8 mouse cellular contexts compared by ENCODE assay signal in genomic region chr14:54686522-54687143, GRCm38 (mm10). TPM values are rescaled to one million over a fixed set of nuclear protein-coding genes. Genes with fewer than 3 reads are reported as not detected.
A peak's percentile ranks its signal among the peaks of the same experiment; 100 is the strongest.
DNase-seq lines count a peak whose midpoint lies in the region; ATAC-seq lines count a peak whose summit lies in the region.

Gene Acin1, minus strand, starts transcription at chr14:54686931.

- peaks cover 21% of the 10 kb centered on the region for H3K4me1 ChIP-seq in lung, embryonic 16.5 days (replicated peaks; ENCODE audit: control insufficient read depth, insufficient read depth, low read length)

- peak within 1 kb of the TSS; percentile 96 for H3K27ac ChIP-seq in lung, embryonic 16.5 days (ENCODE audit: low read length)

- no peaks in the 10 kb centered on the region for H3K9me3 ChIP-seq in lung, embryonic 16.5 days (ENCODE audit: control insufficient read depth, low read length)

- WGBS in lung, embryonic 16.5 days = under 1% methylated on average over 44 of the region's 44 CpGs

- peak within 1 kb of the TSS; percentile 99 for H3K9ac ChIP-seq in lung, embryonic 16.5 days (ENCODE audit: low read length)

- DNase-seq in MEL-GATA-1-ER (ENCODE audit: extremely low read depth, low read depth) = peak; percentile 96
- peak; percentile 100 for DNase-seq in cerebellum, adult 8-10 months
- peak; percentile 100 for DNase-seq in forelimb bud, embryonic 11.5 days (ENCODE audit: low read depth, low spot score)
- peak; percentile 100 for DNase-seq in layer of hippocampus, adult 9-10 months (ENCODE audit: low spot score)
- DNase-seq in ovary, postnatal 10 days (ENCODE audit: low spot score) = peak; percentile 100
- peak; percentile 100 for DNase-seq in thymus, postnatal 10 days (ENCODE audit: low spot score in 2 of 2)

- peak within 1 kb of the TSS; percentile 89 for H3K4me3 ChIP-seq in lung, embryonic 16.5 days (ENCODE audit: low read length)

- no peaks in the 10 kb centered on the region for H3K27me3 ChIP-seq in lung, embryonic 16.5 days (ENCODE audit: control insufficient read depth, insufficient read depth, low read depth, low read length)

- H3K36me3 ChIP-seq in lung, embryonic 16.5 days (ENCODE audit: control insufficient read depth, insufficient read depth, low read length) = peaks cover 21% of the 10 kb centered on the region

- peak; percentile 88 to 90 for ATAC-seq in hematopoietic stem cell, adult 5-6 weeks (replicated peaks in 1 of 2; ENCODE audit: insufficient read depth in 1 of 2, low FRiP score in 2 of 2, low TSS enrichment in 1 of 2, low read depth in 1 of 2, poor library complexity in 2 of 2, severe bottlenecking in 2 of 2)
- ATAC-seq in lung, embryonic 16.5 days (ENCODE audit: low read depth) = peak; percentile 97

- H3K4me2 ChIP-seq in lung, embryonic 16.5 days (ENCODE audit: low read depth, low read length) = peak within 1 kb of the TSS; percentile 86

RNA-seq across cellular contexts. Expression of gene Acin1, which starts in this region (rescaled TPM):
- total RNA-seq in hematopoietic stem cell, adult 5-6 weeks (2017) = 261 and 357 TPM in 2 replicates
- 106 and 116 TPM in 2 replicates for polyA plus RNA-seq in lung, embryonic 16.5 days (2015; fragmentation: Nextera tagmentation; extraction: Ambion mirVana)

Comparison
In these comparisons a context has a peak if more than half of its experiments do, and no peak if none do; other contexts are left out.
1. Peak in every context shown above with its lines: DNase-seq, ATAC-seq, H3K4me3 ChIP-seq and H3K27ac ChIP-seq.